24 mouse cellular contexts compared by ENCODE assay signal in genomic region chr6:131339309-131339708, GRCm38 (mm10). TPM values are rescaled to one million over a fixed set of nuclear protein-coding genes. Genes with fewer than 3 reads are reported as not detected.
DNase-seq lines count a peak whose midpoint lies in the region; ATAC-seq and TF ChIP-seq lines count a peak whose summit lies in the region.
"Had no signal": no experiment of that assay in that cellular context is flagged by ENCODE, and none has a peak within 500 bp of the region (broad histone marks: within the 10 kb centered on the region; RNA-seq: fewer than 3 reads in every experiment).

No protein-coding gene starts in this region.

- no peak for DNase-seq in thymus, postnatal 14 days
- DNase-seq in ovary, adult 18-20 months (ENCODE audit: low spot score): no peak
- no peak for DNase-seq in kidney, adult 9 months
- DNase-seq: adrenal gland, postnatal 10 days; adrenal gland, postnatal 36 days; cerebellum, adult 18-20 months; cerebellum, adult 9-10 months; cerebellum, postnatal 14 days; gastrocnemius, postnatal 10 days; heart, adult 11 months; heart, postnatal 10 days; heart, postnatal 36 days had no signal

- peak; percentile 96 for ATAC-seq in intestine, postnatal 0 days
- ATAC-seq in erythroid progenitor cell, adult 5-6 weeks (replicated peaks; ENCODE audit: low FRiP score, poor library complexity, severe bottlenecking): no peak
- ATAC-seq: forebrain, embryonic 15.5 days; hindbrain, embryonic 16.5 days had no signal

- 54% methylated on average over 3 of the region's 3 CpGs for WGBS in intestine, postnatal 0 days
- WGBS in small intestine, adult 2 months: 21% methylated on average over 3 of the region's 3 CpGs

- H3K36me3 ChIP-seq in intestine, postnatal 0 days (ENCODE audit: control insufficient read depth, insufficient read depth): no peaks in the 10 kb centered on the region
- peaks cover 7% of the 10 kb centered on the region; the same call in 1 of the 2 replicates for H3K36me3 ChIP-seq in small intestine, adult 2 months (ENCODE audit: control insufficient read depth, insufficient read depth, low read length)
- H3K36me3 ChIP-seq: forebrain, embryonic 12.5 days; forebrain, embryonic 15.5 days; heart, embryonic 12.5 days; heart, embryonic 15.5 days; hindbrain, embryonic 10.5 days; hindbrain, embryonic 13.5 days had no signal

- no peaks in the 10 kb centered on the region for H3K27me3 ChIP-seq in intestine, postnatal 0 days (replicated peaks; ENCODE audit: control insufficient read depth, insufficient read depth, low read length)
- H3K27me3 ChIP-seq in small intestine, adult 2 months (ENCODE audit: control insufficient read depth, insufficient read depth, low read length): no peaks in the 10 kb centered on the region
- H3K27me3 ChIP-seq: forebrain, embryonic 12.5 days; forebrain, embryonic 15.5 days; heart, embryonic 12.5 days; heart, embryonic 15.5 days; hindbrain, embryonic 13.5 days; Patski had no signal

- H3K4me1 ChIP-seq in embryonic fibroblast, embryonic 13.5 days (ENCODE audit: control insufficient read depth, insufficient read depth, low read length): peaks cover 13% of the 10 kb centered on the region
- 0 out of 2 replicates have a peak, but pooled peaks cover 4% of the 10 kb centered on the region for H3K4me1 ChIP-seq in intestine, postnatal 0 days (replicated peaks; ENCODE audit: control insufficient read depth, insufficient read depth, low read length)
- H3K4me1 ChIP-seq in small intestine, adult 2 months (ENCODE audit: control insufficient read depth, insufficient read depth, insufficient read length, low read length): peaks cover 17% of the 10 kb centered on the region; the same call in 1 of the 2 replicates
- H3K4me1 ChIP-seq: forebrain, embryonic 12.5 days; forebrain, embryonic 15.5 days; heart, embryonic 12.5 days; heart, embryonic 15.5 days; hindbrain, embryonic 10.5 days; hindbrain, embryonic 13.5 days had no signal

- no peak overlapping the region for H3K4me2 ChIP-seq in intestine, postnatal 0 days (replicated peaks; ENCODE audit: low read depth)
- H3K4me2 ChIP-seq: forebrain, embryonic 12.5 days; forebrain, embryonic 15.5 days; heart, embryonic 12.5 days; heart, embryonic 15.5 days; hindbrain, embryonic 13.5 days had no signal

- no peak overlapping the region for H3K4me3 ChIP-seq in embryonic fibroblast, embryonic 13.5 days (ENCODE audit: insufficient read depth, low read length)
- H3K4me3 ChIP-seq in intestine, postnatal 0 days (ENCODE audit: low read depth, low read length): no peak overlapping the region
- H3K4me3 ChIP-seq in small intestine, adult 2 months (ENCODE audit: low read depth, low read length): no peak overlapping the region
- H3K4me3 ChIP-seq: forebrain, embryonic 12.5 days; forebrain, embryonic 15.5 days; heart, embryonic 12.5 days; heart, embryonic 15.5 days; hindbrain, embryonic 10.5 days; hindbrain, embryonic 13.5 days had no signal

- peak overlapping the region; percentile 84 for H3K27ac ChIP-seq in embryonic fibroblast, embryonic 13.5 days (ENCODE audit: insufficient read depth, low read length)
- no peak overlapping the region for H3K27ac ChIP-seq in intestine, postnatal 0 days (ENCODE audit: low read depth, low read length)
- peak overlapping the region; percentile 92 for H3K27ac ChIP-seq in small intestine, adult 2 months (ENCODE audit: insufficient read depth, low read depth, low read length)
- H3K27ac ChIP-seq: forebrain, embryonic 12.5 days; forebrain, embryonic 15.5 days; heart, embryonic 15.5 days; hindbrain, embryonic 10.5 days; hindbrain, embryonic 13.5 days had no signal

- no peak for TF ChIP-seq CTCF in embryonic fibroblast, embryonic 13.5 days (IDR thresholded peaks at IDR 0.05; ENCODE audit: borderline replicate concordance, insufficient read depth, low read length)
- TF ChIP-seq CTCF in intestine, postnatal 0 days (IDR thresholded peaks at IDR 0.05; ENCODE audit: low read depth): no peak
- TF ChIP-seq CTCF in small intestine, adult 2 months (IDR thresholded peaks at IDR 0.05; ENCODE audit: extremely low read depth, insufficient read length, insufficient replicate concordance, low read depth, low read length): no peak

- no peaks in the 10 kb centered on the region for H3K9me3 ChIP-seq in intestine, postnatal 0 days (ENCODE audit: control insufficient read depth)
- H3K9me3 ChIP-seq: forebrain, embryonic 15.5 days; heart, embryonic 12.5 days; heart, embryonic 15.5 days; hindbrain, embryonic 13.5 days had no signal

- no peak for TF ChIP-seq POLR2A in embryonic fibroblast, embryonic 13.5 days (IDR thresholded peaks at IDR 0.05; ENCODE audit: low read depth, low read length)
- no peak for TF ChIP-seq POLR2A in small intestine, adult 2 months (IDR thresholded peaks at IDR 0.05; ENCODE audit: low read depth, low read length)

- no peak overlapping the region for H3K9ac ChIP-seq in intestine, postnatal 0 days (ENCODE audit: low read depth, low read length)
- H3K9ac ChIP-seq: forebrain, embryonic 12.5 days; forebrain, embryonic 15.5 days; heart, embryonic 12.5 days; heart, embryonic 15.5 days; hindbrain, embryonic 13.5 days had no signal

RNA-seq across cellular contexts. Expression of gene Styk1, which starts 14.1 kb away (rescaled TPM):
- 11.3 and 26.4 TPM in 2 replicates for polyA plus RNA-seq in embryonic fibroblast, embryonic 13.5 days (2011; ENCODE audit: insufficient read length, low read depth, missing spikeins)
- polyA plus RNA-seq in intestine, postnatal 0 days (2015; fragmentation: Nextera tagmentation; extraction: Ambion mirVana): 14.1 and 14.9 TPM in 2 replicates
- polyA plus RNA-seq in small intestine, adult 2 months (2012; rRNA removed): 10.4 and 33.0 TPM in 2 replicates
- total RNA-seq in erythroid progenitor cell, adult 5-6 weeks (2015; ENCODE audit: low replicate concordance): not detected in 2 replicates
- 1.9 TPM in 1 of 2 replicates, not detected in the other for total RNA-seq in erythroid progenitor cell, adult 5-6 weeks (2017; ENCODE audit: low replicate concordance)

RNA-seq across cellular contexts. Expression of gene Magohb, which starts 46.3 kb away (rescaled TPM):
- polyA plus RNA-seq in embryonic fibroblast, embryonic 13.5 days (2011; ENCODE audit: insufficient read length, low read depth, missing spikeins): 45.3 and 46.1 TPM in 2 replicates
- 37.3 and 40.0 TPM in 2 replicates for polyA plus RNA-seq in intestine, postnatal 0 days (2015; fragmentation: Nextera tagmentation; extraction: Ambion mirVana)
- polyA plus RNA-seq in small intestine, adult 2 months (2012; rRNA removed): 0.30 and 0.34 TPM in 2 replicates
- total RNA-seq in erythroid progenitor cell, adult 5-6 weeks (2015; ENCODE audit: low replicate concordance): 10.5 and 13.0 TPM in 2 replicates
- 4.1 and 11.6 TPM in 2 replicates for total RNA-seq in erythroid progenitor cell, adult 5-6 weeks (2017; ENCODE audit: low replicate concordance)

RNA-seq across cellular contexts. Expression of gene Ybx3, which starts 49.0 kb away (rescaled TPM):
- 262 and 295 TPM in 2 replicates for polyA plus RNA-seq in embryonic fibroblast, embryonic 13.5 days (2011; ENCODE audit: insufficient read length, low read depth, missing spikeins)
- polyA plus RNA-seq in intestine, postnatal 0 days (2015; fragmentation: Nextera tagmentation; extraction: Ambion mirVana): 33.9 and 39.9 TPM in 2 replicates
- 67.2 and 132 TPM in 2 replicates for polyA plus RNA-seq in small intestine, adult 2 months (2012; rRNA removed)
- total RNA-seq in erythroid progenitor cell, adult 5-6 weeks (2015; ENCODE audit: low replicate concordance): 426 and 461 TPM in 2 replicates
- total RNA-seq in erythroid progenitor cell, adult 5-6 weeks (2017; ENCODE audit: low replicate concordance): 493 and 501 TPM in 2 replicates

Comparison
In these comparisons a context has a peak if more than half of its experiments do, and no peak if none do; other contexts are left out.
1. RNA of gene Magohb, which starts 46.3 kb away (polyA plus RNA-seq): 45.3 to 46.1 TPM in embryonic fibroblast, embryonic 13.5 days and 37.3 to 40.0 TPM in intestine, postnatal 0 days; 0.30 to 0.34 TPM in small intestine, adult 2 months; every median in the first group is over 10 times any median in the second.